Mouse (Mus musculus) forebrain, embryonic 14.5 days (tissue): ENCODE results near the gene Sh2d1a. TPM values are rescaled to one million over a fixed set of nuclear protein-coding genes. Genes with fewer than 3 reads are reported as not detected.

ENCODE experiments used
- ATAC-seq: fragments of 200-750 bp; cut with Nextera tagmentation; 2 replicates; pipeline ENCODE4 v1.8.0; 2017; ENCODE audit warnings: mild to moderate bottlenecking, moderate library complexity
- DNase-seq: peaks from one replicate; pipeline ENCODE4 v3.0.0-alpha.2; 2015; ENCODE audit warnings: low spot score
- H3K27ac ChIP-seq: fragments of 300-500 bp; sonication (generic); 2 replicates; pipeline ENCODE4 v1.5.1; 2014; ENCODE audit warnings: low read depth, mild to moderate bottlenecking, control low read depth, low read length, moderate library complexity
- H3K27me3 ChIP-seq: fragments of 300-500 bp; sonication (generic); replicated peaks from 2 replicates; pipeline ENCODE4 v1.6.1; 2014; ENCODE audit warnings: low read length, control low read depth, mixed read lengths; ENCODE audit not compliant: control insufficient read depth, insufficient read depth
- H3K36me3 ChIP-seq: fragments of 300-500 bp; sonication (generic); 2 replicates; pipeline ENCODE4 v1.6.1; 2014; ENCODE audit warnings: low read length, control low read depth; ENCODE audit not compliant: control insufficient read depth, insufficient read depth
- H3K4me1 ChIP-seq: fragments of 300-500 bp; sonication (generic); 2 replicates; pipeline ENCODE4 v1.6.1; 2014; ENCODE audit warnings: antibody characterized with exemption, low read length, control low read depth; ENCODE audit not compliant: control insufficient read depth, insufficient read depth
- H3K4me2 ChIP-seq: fragments of 300-500 bp; sonication (generic); 2 replicates; pipeline ENCODE4 v1.6.1; 2014; ENCODE audit warnings: mild to moderate bottlenecking, control low read depth, low read length
- H3K4me3 ChIP-seq: fragments of 300-500 bp; sonication (generic); 2 replicates; pipeline ENCODE4 v1.5.1; 2014; ENCODE audit warnings: low read depth, low read length, control low read depth
- H3K9ac ChIP-seq: fragments of 300-500 bp; sonication (generic); 2 replicates; pipeline ENCODE4 v1.6.1; 2014; ENCODE audit warnings: mild to moderate bottlenecking, low read length, control low read depth, moderate library complexity
- H3K9me3 ChIP-seq: fragments of 300-500 bp; sonication (generic); replicated peaks from 2 replicates; pipeline ENCODE4 v1.6.1; 2016; ENCODE audit warnings: low read length, control low read depth, mixed read lengths; ENCODE audit not compliant: control insufficient read depth
- WGBS: fragments of 180-500 bp; shearing (Covaris S2); extraction: QIAGEN DNeasy Blood & Tissue Kit; methylation state at CpG from one replicate; pipeline ENCODE4 v1.1.7; 2014; 5-methylcytosine and 5-hydroxymethylcytosine counted together
- polyA plus RNA-seq: library from polyadenylated mRNA; unstranded; fragments of >200 nt; fragmentation: Nextera tagmentation; extraction: Ambion mirVana; gene quantifications from 2 replicates; pipeline ENCODE4 v1.2.1, GENCODE M21; 2014

Gene Sh2d1a
- polyA plus RNA-seq: 2.4 and 3.1 TPM in 2 replicates

- no peaks in the 10 kb centered on the region for H3K27me3 ChIP-seq
- H3K36me3 ChIP-seq: no peaks in the 10 kb centered on the region
- H3K4me2 ChIP-seq: no peak within 1 kb of the TSS
- no peak within 1 kb of the TSS for H3K4me3 ChIP-seq
- no peak within 1 kb of the TSS for H3K9ac ChIP-seq
- no peak for DNase-seq
- H3K27ac ChIP-seq: no peak within 1 kb of the TSS
- no peaks in the 10 kb centered on the region for H3K4me1 ChIP-seq
- ATAC-seq: no peak
- H3K9me3 ChIP-seq: no peaks in the 10 kb centered on the region
- 71% methylated on average over 13 of the region's 13 CpGs for WGBS
Observed at GRCm38 (mm10) chrX:42502291-42503043, at the start of gene Sh2d1a. Gene Sh2d1a (plus strand): TSS chrX:42502453.

GRCm38 (mm10) chrX:42453001-42453400 lies 49.3 kb upstream of the Sh2d1a start:
- no peak overlapping the region for H3K27ac ChIP-seq
- H3K4me1 ChIP-seq: no peaks in the 10 kb centered on the region
- no peak overlapping the region for H3K9ac ChIP-seq
- H3K4me3 ChIP-seq: no peak overlapping the region
- DNase-seq (no peak), ATAC-seq (no peak)
- H3K36me3 ChIP-seq: no peaks in the 10 kb centered on the region
- no peaks in the 10 kb centered on the region for H3K9me3 ChIP-seq
- no peak overlapping the region for H3K4me2 ChIP-seq
- 83% methylated on average over 1 of the region's 1 CpGs for WGBS
- no peaks in the 10 kb centered on the region for H3K27me3 ChIP-seq

- Histone ChIP-seq H3K9ac (no peak overlapping the region), H3K4me2 (no peak overlapping the region), H3K27me3 (no peaks in the 10 kb centered on the region), H3K36me3 (no peaks in the 10 kb centered on the region), H3K27ac (no peak overlapping the region), H3K4me3 (no peak overlapping the region), H3K4me1 (no peaks in the 10 kb centered on the region), H3K9me3 (no peaks in the 10 kb centered on the region)
- 78% methylated on average over 7 of the region's 7 CpGs for WGBS
- no peak for ATAC-seq
- DNase-seq: no peak
Observed at GRCm38 (mm10) chrX:42454533-42454932, 47.7 kb upstream of the Sh2d1a start.

GRCm38 (mm10) chrX:42489446-42489845 lies 12.8 kb upstream of the Sh2d1a start, which contains the start of gene Tex13c2:
Gene Tex13c2 (plus strand): TSS chrX:42489691.
- Histone ChIP-seq H3K36me3 (no peaks in the 10 kb centered on the region), H3K4me1 (no peaks in the 10 kb centered on the region), H3K27me3 (no peaks in the 10 kb centered on the region), H3K4me3 (no peak within 1 kb of the TSS), H3K9me3 (no peaks in the 10 kb centered on the region), H3K9ac (no peak within 1 kb of the TSS), H3K27ac (no peak within 1 kb of the TSS), H3K4me2 (no peak within 1 kb of the TSS)
- DNase-seq (no peak), ATAC-seq (no peak)
- 88% methylated on average over 16 of the region's 16 CpGs for WGBS

- Histone ChIP-seq H3K36me3 (no peaks in the 10 kb centered on the region), H3K27me3 (no peaks in the 10 kb centered on the region), H3K4me1 (no peaks in the 10 kb centered on the region), H3K27ac (no peak overlapping the region), H3K9ac (no peak overlapping the region), H3K9me3 (no peaks in the 10 kb centered on the region), H3K4me3 (no peak overlapping the region), H3K4me2 (no peak overlapping the region)
- ATAC-seq (no peak), DNase-seq (no peak)
- WGBS: 87% methylated on average over 8 of the region's 8 CpGs
Observed at GRCm38 (mm10) chrX:42490336-42490735, 11.9 kb upstream of the Sh2d1a start.

GRCm38 (mm10) chrX:42500538-42500937 lies 1.7 kb upstream of the Sh2d1a start:
- no peak overlapping the region for H3K4me3 ChIP-seq
- DNase-seq (no peak), ATAC-seq (no peak)

GRCm38 (mm10) chrX:42511105-42511504 lies 8.9 kb downstream of the Sh2d1a start:
- Histone ChIP-seq H3K36me3 (no peaks in the 10 kb centered on the region), H3K4me2 (no peak overlapping the region), H3K9ac (no peak overlapping the region), H3K9me3 (no peaks in the 10 kb centered on the region), H3K27ac (no peak overlapping the region), H3K27me3 (no peaks in the 10 kb centered on the region), H3K4me3 (no peak overlapping the region), H3K4me1 (no peaks in the 10 kb centered on the region)
- DNase-seq (no peak), ATAC-seq (no peak)
- WGBS: 76% methylated on average over 2 of the region's 2 CpGs

More at GRCm38 (mm10) chrX:42500538-42500937, 1.7 kb upstream of the Sh2d1a start:
- Histone ChIP-seq H3K27ac (no peak overlapping the region), H3K36me3 (no peaks in the 10 kb centered on the region), H3K27me3 (no peaks in the 10 kb centered on the region), H3K4me1 (no peaks in the 10 kb centered on the region), H3K9ac (no peak overlapping the region), H3K4me2 (no peak overlapping the region), H3K9me3 (no peaks in the 10 kb centered on the region)

- H3K9ac ChIP-seq: no peak overlapping the region
Observed at GRCm38 (mm10) chrX:42512567-42512966, 10.3 kb downstream of the Sh2d1a start.

GRCm38 (mm10) chrX:42522868-42523267 lies 20.6 kb downstream of the Sh2d1a start:
- DNase-seq: no peak

More at GRCm38 (mm10) chrX:42512567-42512966, 10.3 kb downstream of the Sh2d1a start:
- Histone ChIP-seq H3K9me3 (no peaks in the 10 kb centered on the region), H3K4me3 (no peak overlapping the region), H3K4me2 (no peak overlapping the region), H3K27me3 (no peaks in the 10 kb centered on the region), H3K4me1 (no peaks in the 10 kb centered on the region), H3K27ac (no peak overlapping the region), H3K36me3 (no peaks in the 10 kb centered on the region)
- ATAC-seq: no peak
- no peak for DNase-seq

More at GRCm38 (mm10) chrX:42522868-42523267, 20.6 kb downstream of the Sh2d1a start:
- Histone ChIP-seq H3K4me1 (no peaks in the 10 kb centered on the region), H3K4me2 (no peak overlapping the region), H3K9ac (no peak overlapping the region), H3K27ac (no peak overlapping the region), H3K9me3 (no peaks in the 10 kb centered on the region), H3K4me3 (no peak overlapping the region), H3K27me3 (no peaks in the 10 kb centered on the region), H3K36me3 (no peaks in the 10 kb centered on the region)
- no peak for ATAC-seq
- 77% methylated on average over 2 of the region's 2 CpGs for WGBS
